ENCODE assay signal across 12 mouse cellular contexts in the genomic region with DNA sequence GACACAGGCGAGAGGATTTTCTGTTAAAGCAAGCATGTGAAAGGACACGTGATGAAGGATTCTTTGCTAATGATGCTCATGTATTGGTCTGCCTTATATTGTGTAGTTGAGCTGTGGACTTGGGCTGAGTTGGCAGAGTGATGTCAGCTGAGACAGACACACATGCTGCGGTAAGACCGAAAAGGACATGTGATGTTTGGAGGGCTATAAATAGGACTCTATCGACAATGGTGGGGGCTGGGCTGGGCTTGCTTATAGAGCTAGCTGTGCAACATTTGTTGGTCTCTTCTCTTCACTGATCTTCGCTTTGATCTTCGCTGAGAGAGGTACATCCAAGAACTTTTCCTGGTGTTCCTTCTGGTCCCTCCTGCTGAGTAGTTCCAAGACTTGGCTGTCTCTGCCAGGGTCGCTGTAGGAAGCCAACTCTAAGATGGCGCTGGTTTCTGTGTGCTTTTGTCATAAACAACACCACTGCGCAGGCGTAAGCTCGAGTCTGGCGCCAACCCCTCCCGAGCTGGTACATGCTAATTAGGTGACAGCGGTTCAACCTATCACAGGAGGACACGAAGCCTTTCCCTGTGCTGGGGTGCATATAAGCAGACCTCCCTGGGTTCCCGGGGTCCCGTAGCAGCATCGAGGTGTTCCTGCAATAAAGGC.
A peak's percentile ranks its signal among the peaks of the same experiment; 100 is the strongest.
DNase-seq lines count a peak whose midpoint lies in the region; ATAC-seq and TF ChIP-seq lines count a peak whose summit lies in the region.
"Had no signal": no experiment of that assay in that cellular context is flagged by ENCODE, and none has a peak within 500 bp of the region (broad histone marks: within the 10 kb centered on the region; RNA-seq: fewer than 3 reads in every experiment).

No protein-coding gene starts in this region.

- H3K9ac ChIP-seq in heart, embryonic 16.5 days (ENCODE audit: low read length) = no peak overlapping the region
- H3K9ac ChIP-seq in forebrain, postnatal 0 days = no peak overlapping the region
- H3K9ac ChIP-seq in liver, embryonic 11.5 days (ENCODE audit: low read depth, low read length) = no peak overlapping the region
- H3K9ac ChIP-seq: liver, embryonic 13.5 days; midbrain, embryonic 12.5 days had no signal

- no peak for TF ChIP-seq CTCF in forebrain, postnatal 0 days (IDR thresholded peaks at IDR 0.05; ENCODE audit: low read depth)

- no peaks in the 10 kb centered on the region for H3K9me3 ChIP-seq in heart, embryonic 16.5 days (replicated peaks; ENCODE audit: control insufficient read depth, low read length)
- no peaks in the 10 kb centered on the region for H3K9me3 ChIP-seq in forebrain, postnatal 0 days (ENCODE audit: low read length)
- H3K9me3 ChIP-seq in liver, embryonic 11.5 days (ENCODE audit: control insufficient read depth, low read length) = no peaks in the 10 kb centered on the region
- H3K9me3 ChIP-seq: liver, embryonic 13.5 days; midbrain, embryonic 12.5 days had no signal

- H3K27me3 ChIP-seq in heart, embryonic 16.5 days (ENCODE audit: control insufficient read depth, insufficient read depth, low read length) = 0 out of 2 replicates have a peak, but pooled peaks cover 2% of the 10 kb centered on the region
- no peaks in the 10 kb centered on the region for H3K27me3 ChIP-seq in forebrain, postnatal 0 days (ENCODE audit: insufficient read depth, low read length)
- H3K27me3 ChIP-seq in liver, embryonic 11.5 days (replicated peaks; ENCODE audit: control insufficient read depth, insufficient read depth, low read length) = peaks cover 18% of the 10 kb centered on the region
- H3K27me3 ChIP-seq: CH12.LX had no signal

- H3K4me3 ChIP-seq in heart, embryonic 16.5 days (ENCODE audit: low read length) = no peak overlapping the region
- H3K4me3 ChIP-seq in forebrain, postnatal 0 days (ENCODE audit: low read depth, low read length) = no peak overlapping the region
- H3K4me3 ChIP-seq in liver, embryonic 11.5 days (ENCODE audit: low read depth, low read length) = no peak overlapping the region
- H3K4me3 ChIP-seq: liver, embryonic 13.5 days; midbrain, embryonic 12.5 days had no signal

- peak overlapping the region; percentile 25 for H3K27ac ChIP-seq in heart, embryonic 16.5 days (ENCODE audit: low read length)
- H3K27ac ChIP-seq in forebrain, postnatal 0 days (ENCODE audit: low read depth, low read length) = no peak overlapping the region
- no peak overlapping the region for H3K27ac ChIP-seq in liver, embryonic 11.5 days (ENCODE audit: low read depth, low read length)
- H3K27ac ChIP-seq: liver, embryonic 13.5 days; midbrain, embryonic 12.5 days had no signal

- DNase-seq in cerebellum, adult 11 months = peak; percentile 15
- DNase-seq in cerebellum, postnatal 4 days (ENCODE audit: low spot score in 2 of 2) = no peak
- DNase-seq in heart, adult 9 months (ENCODE audit: low spot score in 2 of 2) = no peak
- DNase-seq in cerebellum, adult 8-10 months = peak; percentile 6
- peak; percentile 79 for DNase-seq in forebrain, postnatal 0 days
- DNase-seq in liver, embryonic 11.5 days (ENCODE audit: low spot score) = no peak
- DNase-seq in urinary bladder, postnatal 25 days (ENCODE audit: low spot score) = no peak
- DNase-seq: liver, embryonic 13.5 days; right cerebral cortex, postnatal 25 days had no signal

- no peaks in the 10 kb centered on the region for H3K36me3 ChIP-seq in heart, embryonic 16.5 days (ENCODE audit: control insufficient read depth, insufficient read depth)
- H3K36me3 ChIP-seq in forebrain, postnatal 0 days (ENCODE audit: insufficient read depth) = no peaks in the 10 kb centered on the region
- H3K36me3 ChIP-seq in liver, embryonic 11.5 days (ENCODE audit: control insufficient read depth, insufficient read depth, low read length) = no peaks in the 10 kb centered on the region
- H3K36me3 ChIP-seq: liver, embryonic 13.5 days; midbrain, embryonic 12.5 days had no signal

- H3K4me2 ChIP-seq in heart, embryonic 16.5 days (ENCODE audit: low read depth, low read length) = no peak overlapping the region
- H3K4me2 ChIP-seq in forebrain, postnatal 0 days (ENCODE audit: low read depth) = no peak overlapping the region
- H3K4me2 ChIP-seq in liver, embryonic 11.5 days = no peak overlapping the region
- H3K4me2 ChIP-seq: liver, embryonic 13.5 days; midbrain, embryonic 12.5 days had no signal

- peak; percentile 80 for ATAC-seq in heart, embryonic 16.5 days (replicated peaks; ENCODE audit: extremely low read depth, insufficient read depth, low FRiP score)
- peak; percentile 35 for ATAC-seq in forebrain, postnatal 0 days
- no peak for ATAC-seq in liver, embryonic 11.5 days (replicated peaks; ENCODE audit: low FRiP score)

- 75% methylated on average over 19 of the region's 19 CpGs for WGBS in heart, embryonic 16.5 days
- WGBS in forebrain, postnatal 0 days = 72% methylated on average over 19 of the region's 19 CpGs
- WGBS in liver, embryonic 11.5 days = 81% methylated on average over 19 of the region's 19 CpGs

- H3K4me1 ChIP-seq in heart, embryonic 16.5 days (ENCODE audit: control insufficient read depth, insufficient read depth, low read length) = peaks cover 23% of the 10 kb centered on the region
- H3K4me1 ChIP-seq in forebrain, postnatal 0 days (ENCODE audit: insufficient read depth) = peaks cover 4% of the 10 kb centered on the region; the same call in 1 of the 2 replicates
- no peaks in the 10 kb centered on the region for H3K4me1 ChIP-seq in liver, embryonic 11.5 days (replicated peaks; ENCODE audit: control insufficient read depth, insufficient read depth, low read length)
- H3K4me1 ChIP-seq: liver, embryonic 13.5 days had no signal

Comparison
In these comparisons a context has a peak if more than half of its experiments do, and no peak if none do; other contexts are left out.
1. DNase-seq: peak in cerebellum, adult 11 months (single experiment), cerebellum, adult 8-10 months (single experiment) and forebrain, postnatal 0 days (single experiment); none in cerebellum, postnatal 4 days (0 of 2), heart, adult 9 months (0 of 2), liver, embryonic 11.5 days (single experiment) and urinary bladder, postnatal 25 days (single experiment).